ENCODE assay signal across 10 mouse cellular contexts in the genomic region with DNA sequence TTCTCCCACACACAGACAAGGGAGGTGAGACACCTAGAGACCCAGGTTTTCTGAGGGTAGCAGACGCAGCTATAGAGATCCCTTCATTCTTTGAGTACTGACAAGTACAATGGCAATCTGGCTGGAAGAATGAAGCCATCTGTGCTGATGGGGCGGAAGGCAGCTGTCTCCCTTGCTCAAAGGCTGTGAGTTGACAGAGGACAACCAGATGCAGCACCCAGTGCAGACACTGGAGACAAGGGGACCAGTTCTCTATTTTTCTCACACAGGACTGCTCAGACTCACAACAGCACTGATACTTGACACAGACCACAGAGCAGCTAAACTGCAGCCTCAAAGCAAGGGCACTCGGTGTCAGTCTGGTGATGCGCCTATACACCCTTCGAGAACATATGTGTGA. TPM values are rescaled to one million over a fixed set of nuclear protein-coding genes. Genes with fewer than 3 reads are reported as not detected.
DNase-seq lines count a peak whose midpoint lies in the region; ATAC-seq lines count a peak whose summit lies in the region.
"Had no signal": no experiment of that assay in that cellular context is flagged by ENCODE, and none has a peak within 500 bp of the region (broad histone marks: within the 10 kb centered on the region; RNA-seq: fewer than 3 reads in every experiment).

No protein-coding gene starts in this region.

- H3K4me2 ChIP-seq in neural tube, embryonic 11.5 days (ENCODE audit: low read depth) = peak overlapping the region; percentile 90
- no peak overlapping the region for H3K4me2 ChIP-seq in hindbrain, embryonic 11.5 days (replicated peaks; ENCODE audit: low read depth, low read length)
- H3K4me2 ChIP-seq in limb, embryonic 12.5 days = peak overlapping the region; percentile 94; the same call in 1 of the 2 replicates

- WGBS in neural tube, embryonic 11.5 days = 55% methylated on average over 5 of the region's 5 CpGs
- WGBS in hindbrain, embryonic 11.5 days = 43% methylated on average over 5 of the region's 5 CpGs
- WGBS in limb, embryonic 12.5 days = 52% methylated on average over 5 of the region's 5 CpGs

- peaks cover 25% of the 10 kb centered on the region for H3K27me3 ChIP-seq in neural tube, embryonic 11.5 days (ENCODE audit: control insufficient read depth, insufficient read depth, low read length)
- H3K27me3 ChIP-seq in hindbrain, embryonic 11.5 days (ENCODE audit: control insufficient read depth, insufficient read depth, low read length) = peaks cover 12% of the 10 kb centered on the region
- peaks cover 100% of the 10 kb centered on the region for H3K27me3 ChIP-seq in limb, embryonic 12.5 days

- H3K9ac ChIP-seq in neural tube, embryonic 11.5 days (ENCODE audit: low read length) = no peak overlapping the region; the same call in 1 of the 2 replicates
- H3K9ac ChIP-seq in hindbrain, embryonic 11.5 days (ENCODE audit: low read depth, low read length) = 0 out of 2 replicates have a peak overlapping the region, but pooled peaks have one; percentile 15
- no peak overlapping the region for H3K9ac ChIP-seq in limb, embryonic 12.5 days (replicated peaks)

- peak overlapping the region; percentile 11; the same call in 1 of the 2 replicates for H3K4me3 ChIP-seq in neural tube, embryonic 11.5 days (ENCODE audit: low read depth, low read length)
- no peak overlapping the region for H3K4me3 ChIP-seq in hindbrain, embryonic 11.5 days (ENCODE audit: low read depth, low read length)
- peak overlapping the region; percentile 47; the same call in 1 of the 2 replicates for H3K4me3 ChIP-seq in limb, embryonic 12.5 days (replicated peaks)
- H3K4me3 ChIP-seq: erythroblast, embryonic 14.5 days had no signal

- ATAC-seq in neural tube, embryonic 11.5 days (ENCODE audit: insufficient read depth, low FRiP score, low TSS enrichment) = no peak
- ATAC-seq in hindbrain, embryonic 11.5 days (ENCODE audit: low FRiP score) = peak; percentile 0; the same call in 1 of the 2 replicates
- ATAC-seq in limb, embryonic 12.5 days (ENCODE audit: insufficient number of reproducible peaks, insufficient read depth, low FRiP score, low TSS enrichment, low read depth) = no peak

- no peak for DNase-seq in neural tube, embryonic 11.5 days (ENCODE audit: low spot score)
- DNase-seq in neural tube, embryonic 10.5 days (ENCODE audit: extremely low spot score, low spot score) = no peak
- DNase-seq in hindbrain, embryonic 11.5 days (ENCODE audit: low spot score) = peak; percentile 19
- peak; percentile 44 for DNase-seq in telencephalon, adult 2 months (ENCODE audit: low read depth, low spot score)
- DNase-seq in adrenal gland, postnatal 10 days = no peak
- DNase-seq in gastrocnemius, adult 8-10 months (ENCODE audit: low spot score in 2 of 2) = no peak
- DNase-seq in liver = no peak

- peaks cover 3% of the 10 kb centered on the region; the same call in 1 of the 2 replicates for H3K4me1 ChIP-seq in neural tube, embryonic 11.5 days (ENCODE audit: control insufficient read depth, insufficient read depth, low read length)
- peaks cover 3% of the 10 kb centered on the region for H3K4me1 ChIP-seq in hindbrain, embryonic 11.5 days (replicated peaks; ENCODE audit: control insufficient read depth, insufficient read depth, low read length)
- H3K4me1 ChIP-seq in limb, embryonic 12.5 days (replicated peaks) = peaks cover 24% of the 10 kb centered on the region

- no peaks in the 10 kb centered on the region for H3K9me3 ChIP-seq in neural tube, embryonic 11.5 days (ENCODE audit: control insufficient read depth, low read length)
- no peaks in the 10 kb centered on the region for H3K9me3 ChIP-seq in hindbrain, embryonic 11.5 days (ENCODE audit: control insufficient read depth, low read length)
- no peaks in the 10 kb centered on the region for H3K9me3 ChIP-seq in limb, embryonic 12.5 days

- no peaks in the 10 kb centered on the region for H3K36me3 ChIP-seq in neural tube, embryonic 11.5 days (ENCODE audit: control insufficient read depth, insufficient read depth, low read length)
- H3K36me3 ChIP-seq in hindbrain, embryonic 11.5 days (ENCODE audit: control insufficient read depth, insufficient read depth, low read length) = no peaks in the 10 kb centered on the region
- no peaks in the 10 kb centered on the region for H3K36me3 ChIP-seq in limb, embryonic 12.5 days

- H3K27ac ChIP-seq in neural tube, embryonic 11.5 days (ENCODE audit: low read depth, low read length) = no peak overlapping the region
- H3K27ac ChIP-seq in hindbrain, embryonic 11.5 days (ENCODE audit: low read depth, low read length) = peak overlapping the region; percentile 36; the same call in 1 of the 2 replicates
- no peak overlapping the region for H3K27ac ChIP-seq in limb, embryonic 12.5 days

RNA-seq across cellular contexts. Expression of a gene that starts 2.4 kb away (rescaled TPM):
- polyA plus RNA-seq in neural tube, embryonic 11.5 days (2014; fragmentation: Nextera tagmentation; extraction: Ambion mirVana) = 3.1 and 3.2 TPM in 2 replicates
- polyA plus RNA-seq in hindbrain, embryonic 11.5 days (2014; fragmentation: Nextera tagmentation; extraction: Ambion mirVana) = 2.9 and 4.1 TPM in 2 replicates
- 0.12 and 0.21 TPM in 2 replicates for polyA plus RNA-seq in limb, embryonic 12.5 days (2016; fragmentation: Nextera tagmentation; extraction: Ambion mirVana)
- 1 to 10 TPM; 1.3 to 3.1 TPM for total RNA-seq in adrenal gland, postnatal 10 days (2021)
- total RNA-seq in gastrocnemius, adult 8-10 months (2022) = not detected
- polyA plus RNA-seq: erythroblast, embryonic 14.5 days; liver, embryonic 16.5 days had no signal

RNA-seq across cellular contexts. Expression of a gene that starts 28.0 kb away (rescaled TPM):
- 2.4 and 2.5 TPM in 2 replicates for polyA plus RNA-seq in neural tube, embryonic 11.5 days (2014; fragmentation: Nextera tagmentation; extraction: Ambion mirVana)
- 2.5 and 2.9 TPM in 2 replicates for polyA plus RNA-seq in hindbrain, embryonic 11.5 days (2014; fragmentation: Nextera tagmentation; extraction: Ambion mirVana)
- 4.2 and 5.2 TPM in 2 replicates for polyA plus RNA-seq in limb, embryonic 12.5 days (2016; fragmentation: Nextera tagmentation; extraction: Ambion mirVana)
- total RNA-seq in adrenal gland, postnatal 10 days (2021) = 10 to 100 TPM in 1 of 2 experiments, 1 to 10 TPM in 1; 6.8 to 13.3 TPM
- 1 to 10 TPM; 3.5 to 5.0 (median 3.8) TPM for total RNA-seq in gastrocnemius, adult 8-10 months (2022)
- polyA plus RNA-seq: erythroblast, embryonic 14.5 days had no signal

RNA-seq across cellular contexts. Expression of a gene that starts 29.7 kb away (rescaled TPM):
- polyA plus RNA-seq in neural tube, embryonic 11.5 days (2014; fragmentation: Nextera tagmentation; extraction: Ambion mirVana) = 422 and 471 TPM in 2 replicates
- 400 and 452 TPM in 2 replicates for polyA plus RNA-seq in hindbrain, embryonic 11.5 days (2014; fragmentation: Nextera tagmentation; extraction: Ambion mirVana)
- polyA plus RNA-seq in limb, embryonic 12.5 days (2016; fragmentation: Nextera tagmentation; extraction: Ambion mirVana) = 437 and 457 TPM in 2 replicates
- 100 to 1,000 TPM; 122 to 126 TPM for total RNA-seq in adrenal gland, postnatal 10 days (2021)
- total RNA-seq in gastrocnemius, adult 8-10 months (2022) = 100 to 1,000 TPM in 1 of 4 experiments, 10 to 100 TPM in 3; 92.3 to 102 (median 95.8) TPM

RNA-seq across cellular contexts. Expression of a gene that starts 34.9 kb away (rescaled TPM):
- polyA plus RNA-seq in neural tube, embryonic 11.5 days (2014; fragmentation: Nextera tagmentation; extraction: Ambion mirVana) = 0.49 and 0.82 TPM in 2 replicates
- 1.1 TPM in 2 replicates for polyA plus RNA-seq in hindbrain, embryonic 11.5 days (2014; fragmentation: Nextera tagmentation; extraction: Ambion mirVana)
- polyA plus RNA-seq in limb, embryonic 12.5 days (2016; fragmentation: Nextera tagmentation; extraction: Ambion mirVana) = 0.97 and 1.3 TPM in 2 replicates
- total RNA-seq in adrenal gland, postnatal 10 days (2021) = 10 to 100 TPM; 52.8 to 56.8 TPM
- total RNA-seq in gastrocnemius, adult 8-10 months (2022) = 10 to 100 TPM; 23.6 to 32.4 (median 28.2) TPM

RNA-seq across cellular contexts. Expression of a gene that starts 49.4 kb away (rescaled TPM):
- 157 and 169 TPM in 2 replicates for polyA plus RNA-seq in neural tube, embryonic 11.5 days (2014; fragmentation: Nextera tagmentation; extraction: Ambion mirVana)
- 186 and 191 TPM in 2 replicates for polyA plus RNA-seq in hindbrain, embryonic 11.5 days (2014; fragmentation: Nextera tagmentation; extraction: Ambion mirVana)
- polyA plus RNA-seq in limb, embryonic 12.5 days (2016; fragmentation: Nextera tagmentation; extraction: Ambion mirVana) = 396 and 399 TPM in 2 replicates
- 1,000 to 10,000 TPM; 1,057 to 1,113 TPM for total RNA-seq in adrenal gland, postnatal 10 days (2021)
- 100 to 1,000 TPM; 347 to 558 (median 433) TPM for total RNA-seq in gastrocnemius, adult 8-10 months (2022)

Comparison
In these comparisons a context has a peak if more than half of its experiments do, and no peak if none do; other contexts are left out.
1. DNase-seq: peak in hindbrain, embryonic 11.5 days (single experiment) and telencephalon, adult 2 months (single experiment); none in neural tube, embryonic 11.5 days (single experiment), neural tube, embryonic 10.5 days (single experiment), adrenal gland, postnatal 10 days (single experiment), gastrocnemius, adult 8-10 months (0 of 2) and liver (single experiment).